Mouse (Mus musculus) liver, postnatal 0 days (tissue): ENCODE data around the gene Gdap1l1. TPM values are rescaled to one million over a fixed set of nuclear protein-coding genes. Genes with fewer than 3 reads are reported as not detected.

Experiments
- ATAC-seq: fragments of 200-750 bp; cut with Nextera tagmentation; 2 replicates; pipeline ENCODE4 v1.8.0; 2017; ENCODE audit warnings: mild to moderate bottlenecking, moderate library complexity
- DNase-seq: peaks from one replicate; pipeline ENCODE4 v3.0.0-alpha.2; 2016
- H3K27ac ChIP-seq: fragments of 300-500 bp; sonication (generic); 2 replicates; pipeline ENCODE4 v1.5.1; 2014; ENCODE audit warnings: antibody characterized with exemption, moderate library complexity, mild to moderate bottlenecking, low read depth
- H3K27me3 ChIP-seq: fragments of 300-500 bp; sonication (generic); 2 replicates; pipeline ENCODE4 v1.6.1; 2014; ENCODE audit warnings: low read length, control low read depth, mixed read lengths; ENCODE audit not compliant: insufficient read depth
- H3K36me3 ChIP-seq: fragments of 300-500 bp; sonication (generic); replicated peaks from 2 replicates; pipeline ENCODE4 v1.6.1; 2014; ENCODE audit warnings: mild to moderate bottlenecking, control low read depth, low read length, moderate library complexity, mixed read lengths; ENCODE audit not compliant: insufficient read depth
- H3K4me1 ChIP-seq: fragments of 300-500 bp; sonication (generic); 2 replicates; pipeline ENCODE4 v1.6.1; 2014; ENCODE audit warnings: antibody characterized with exemption, mild to moderate bottlenecking, control low read depth; ENCODE audit not compliant: insufficient read depth
- H3K4me2 ChIP-seq: fragments of 300-500 bp; sonication (generic); 2 replicates; pipeline ENCODE4 v1.6.1; 2014; ENCODE audit warnings: low read depth, mild to moderate bottlenecking, low read length, moderate library complexity, mixed read lengths
- H3K4me3 ChIP-seq: fragments of 300-500 bp; sonication (generic); 2 replicates; pipeline ENCODE4 v1.5.1; 2014; ENCODE audit warnings: low read depth, low read length
- H3K9ac ChIP-seq: fragments of 300-500 bp; sonication (generic); replicated peaks from 2 replicates; pipeline ENCODE4 v1.6.1; 2014; ENCODE audit warnings: mild to moderate bottlenecking, moderate library complexity
- H3K9me3 ChIP-seq: fragments of 300-500 bp; sonication (generic); 2 replicates; pipeline ENCODE4 v1.6.1; 2016; ENCODE audit warnings: mild to moderate bottlenecking, control low read depth, low read length, mixed read lengths
- CTCF ChIP-seq: sonication (generic); IDR thresholded peaks from 2 replicates; pipeline ENCODE4 v1.5.1; 2016; ENCODE audit warnings: antibody characterized with exemption, low read depth
- EP300 ChIP-seq: IDR thresholded peaks from 2 replicates; pipeline ENCODE4 v1.6.1; 2016; ENCODE audit warnings: antibody characterized with exemption, low read depth, mild to moderate bottlenecking
- WGBS: fragments of 180-500 bp; shearing (Covaris S2); extraction: QIAGEN DNeasy Blood & Tissue Kit; methylation state at CpG from one replicate; pipeline ENCODE4 v1.1.7; 2014; ENCODE audit not compliant: insufficient replicate concordance; 5-methylcytosine and 5-hydroxymethylcytosine counted together
- polyA plus RNA-seq: library from polyadenylated mRNA; unstranded; fragments of >200 nt; fragmentation: Nextera tagmentation; extraction: Ambion mirVana; gene quantifications from 2 replicates; pipeline ENCODE4 v1.2.1, GENCODE M21; 2015

The Gdap1l1 gene
- polyA plus RNA-seq, 1 experiment from 2014 or later, result not detected

GRCm38 (mm10) chr2:163433971-163434370, 4.3 kb upstream of the Gdap1l1 start:
- WGBS, result 19% methylated on average over 4 of the region's 4 CpGs
- Histone ChIP-seq H3K4me2 (no peak overlapping the region), H3K27me3 (peaks cover 9% of the 10 kb centered on the region), H3K27ac (no peak overlapping the region), H3K4me3 (no peak overlapping the region), H3K36me3 (no peaks in the 10 kb centered on the region), H3K9me3 (no peaks in the 10 kb centered on the region), H3K4me1 (no peaks in the 10 kb centered on the region), H3K9ac (no peak overlapping the region)
- ATAC-seq (no peak), DNase-seq (no peak)
- TF ChIP-seq EP300 (no peak), CTCF (no peak)

DNA sequence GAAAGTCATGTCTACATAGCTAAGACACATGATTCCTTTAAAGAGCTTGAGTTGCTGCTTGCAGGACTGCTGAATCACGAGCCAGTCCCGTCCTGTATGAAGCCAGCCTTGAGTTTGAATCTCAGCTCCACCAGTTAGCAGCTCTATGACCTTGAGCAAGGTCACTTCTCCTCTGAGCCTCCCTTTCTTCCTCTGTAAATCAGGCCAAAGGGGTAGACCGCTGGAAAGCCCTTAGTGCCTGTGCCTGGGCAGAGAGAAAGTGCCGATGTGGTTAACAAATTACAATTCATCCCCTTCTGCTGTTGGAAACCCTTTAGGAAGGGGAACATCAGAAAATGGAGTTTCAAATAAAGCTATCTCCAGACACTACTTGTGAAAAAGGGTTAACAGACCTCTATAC, 476 bp upstream of the Gdap1l1 start:
- no peak for ATAC-seq
- WGBS, result 39% methylated on average over 4 of the region's 4 CpGs
- H3K9me3 ChIP-seq, result no peaks in the 10 kb centered on the region
- TF ChIP-seq EP300, result no peak
- TF ChIP-seq CTCF, result no peak
- H3K9ac ChIP-seq, result no peak overlapping the region
- DNase-seq, result no peak
- no peak overlapping the region for H3K4me2 ChIP-seq
- no peak overlapping the region for H3K4me3 ChIP-seq
- H3K4me1 ChIP-seq, result no peaks in the 10 kb centered on the region
- peaks cover 17% of the 10 kb centered on the region for H3K27me3 ChIP-seq
- no peaks in the 10 kb centered on the region for H3K36me3 ChIP-seq
- no peak overlapping the region for H3K27ac ChIP-seq

DNA sequence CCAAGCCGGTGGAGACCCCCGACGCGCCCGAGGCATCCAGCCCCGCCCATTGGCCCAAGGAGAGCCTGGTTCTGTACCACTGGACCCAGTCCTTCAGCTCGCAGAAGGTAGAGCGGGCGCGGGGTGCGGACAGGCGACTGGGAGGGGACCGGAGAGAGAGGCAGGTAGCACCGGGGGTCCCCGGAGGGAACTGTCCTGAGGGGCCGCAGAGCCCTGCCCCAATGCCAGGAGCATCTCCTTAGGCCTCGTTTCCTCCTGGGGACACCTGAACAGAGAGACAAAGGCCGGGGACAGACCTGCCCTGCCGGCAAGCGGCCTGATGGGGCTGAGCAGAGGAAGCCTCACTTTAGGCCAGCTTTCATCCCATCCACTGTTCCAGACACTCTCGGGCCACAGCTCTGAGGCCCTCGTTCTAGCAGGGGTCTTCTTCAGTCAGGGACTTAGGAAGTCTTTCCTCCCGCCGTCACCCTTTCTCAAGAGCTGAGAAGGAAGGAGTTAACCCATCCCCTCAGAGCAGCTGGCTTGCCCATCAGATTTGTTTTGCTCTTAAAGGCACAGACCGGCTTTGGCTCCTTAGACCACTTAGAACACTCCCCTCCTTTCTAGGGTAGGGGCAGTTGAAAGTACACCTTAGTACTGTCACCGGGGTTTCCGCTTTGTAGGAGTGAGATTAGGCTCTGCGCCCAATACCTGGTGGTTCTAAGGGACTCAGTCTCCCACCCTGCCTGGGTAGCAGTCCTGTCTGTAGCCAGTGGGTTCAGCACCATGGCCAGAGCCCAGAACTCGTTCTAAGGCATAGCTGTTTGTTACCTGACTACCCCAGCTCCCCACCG, 559 bp downstream of the Gdap1l1 start:
- Histone ChIP-seq H3K4me3 (no peak overlapping the region), H3K27ac (no peak overlapping the region), H3K27me3 (peaks cover 17% of the 10 kb centered on the region), H3K9me3 (no peaks in the 10 kb centered on the region), H3K36me3 (no peaks in the 10 kb centered on the region), H3K4me1 (no peaks in the 10 kb centered on the region), H3K9ac (no peak overlapping the region), H3K4me2 (no peak overlapping the region; the same call in 1 of the 2 replicates)
- TF ChIP-seq CTCF (no peak), EP300 (no peak)
- no peak for ATAC-seq
- DNase-seq, result peak; percentile 48
- 3% methylated on average over 30 of the region's 30 CpGs for WGBS

GRCm38 (mm10) chr2:163439488-163439887, 1.2 kb downstream of the Gdap1l1 start:
- Histone ChIP-seq H3K9ac (no peak overlapping the region), H3K4me3 (no peak overlapping the region), H3K9me3 (no peaks in the 10 kb centered on the region), H3K4me2 (no peak overlapping the region), H3K27ac (no peak overlapping the region), H3K36me3 (no peaks in the 10 kb centered on the region), H3K27me3 (peaks cover 17% of the 10 kb centered on the region), H3K4me1 (no peaks in the 10 kb centered on the region)
- TF ChIP-seq EP300, result no peak
- no peak for TF ChIP-seq CTCF
- DNase-seq, result no peak
- WGBS, result 71% methylated on average over 1 of the region's 1 CpGs
- no peak for ATAC-seq

DNA sequence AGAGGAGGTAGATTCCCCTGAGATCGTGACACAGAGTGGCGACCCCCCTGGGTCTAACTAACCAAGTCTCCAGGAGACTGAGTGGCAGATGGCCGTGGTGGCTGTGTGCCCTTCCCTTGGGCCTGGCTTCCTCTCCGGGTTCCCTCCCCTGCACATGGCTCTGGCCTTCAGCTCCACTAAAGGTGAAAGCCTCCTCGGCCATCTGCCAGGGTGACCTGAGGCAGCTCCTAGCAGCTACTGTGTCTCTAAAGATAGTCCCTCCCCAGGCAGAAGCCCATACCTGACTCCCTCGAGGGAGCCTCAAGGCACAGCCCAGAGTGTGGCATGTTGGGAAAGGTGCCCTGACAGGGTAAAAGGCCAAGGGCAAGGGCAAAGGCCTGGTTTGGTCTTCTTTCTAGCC, 5.3 kb downstream of the Gdap1l1 start:
- H3K4me2 ChIP-seq, result no peak overlapping the region
- ATAC-seq (no peak), DNase-seq (no peak)
- H3K4me1 ChIP-seq, result no peaks in the 10 kb centered on the region
- H3K9me3 ChIP-seq, result no peaks in the 10 kb centered on the region
- no peak for TF ChIP-seq CTCF
- no peak for TF ChIP-seq EP300
- no peak overlapping the region for H3K4me3 ChIP-seq
- 57% methylated on average over 6 of the region's 6 CpGs for WGBS
- H3K9ac ChIP-seq, result no peak overlapping the region
- no peak overlapping the region for H3K27ac ChIP-seq
- H3K36me3 ChIP-seq, result no peaks in the 10 kb centered on the region
- peaks cover 12% of the 10 kb centered on the region for H3K27me3 ChIP-seq

GRCm38 (mm10) chr2:163444017-163444416, 5.7 kb downstream of the Gdap1l1 start:
- Histone ChIP-seq H3K27ac (no peak overlapping the region), H3K27me3 (peaks cover 7% of the 10 kb centered on the region), H3K4me3 (no peak overlapping the region), H3K9me3 (no peaks in the 10 kb centered on the region), H3K36me3 (no peaks in the 10 kb centered on the region), H3K4me2 (no peak overlapping the region), H3K4me1 (no peaks in the 10 kb centered on the region), H3K9ac (no peak overlapping the region)
- no peak for ATAC-seq
- 56% methylated on average over 7 of the region's 7 CpGs for WGBS
- DNase-seq, result no peak
- TF ChIP-seq EP300 (no peak), CTCF (no peak)
